Mouse (Mus musculus) heart, postnatal 0 days (tissue): ENCODE measurements at regions not wholly inside any gene's neighbourhood (a gene's known extent, or its start where the extent isn't known, plus 50 kb on each side); places are given as distances from the start of the nearest gene placed in this dataset.

Experiments
- CTCF ChIP-seq: IDR thresholded peaks from 2 replicates; pipeline ENCODE4 v1.5.1; 2016; ENCODE audit warnings: antibody characterized with exemption, control low read depth, low read depth
- EP300 ChIP-seq: IDR thresholded peaks from 2 replicates; pipeline ENCODE4 v1.6.1; 2016; ENCODE audit warnings: antibody characterized with exemption, low read depth

GRCm38 (mm10) chr10:66781171-66781510 lies 314.8 kb upstream of the Jmjd1c start:
- TF ChIP-seq CTCF (no peak), EP300 (no peak)
